Mouse (Mus musculus): ENCODE measurements at regions not wholly inside any gene's neighbourhood (a gene's known extent, or its start where the extent isn't known, plus 50 kb on each side); places are given as distances from the start of the nearest gene placed in this dataset.

- H3K79me2 ChIP-seq (replicated peaks; ENCODE audit: control insufficient read depth, extremely low read depth, insufficient read depth, poor library complexity, severe bottlenecking) = no peaks in the 10 kb centered on the region
- no peaks in the 10 kb centered on the region for H3K9me3 ChIP-seq (replicated peaks; ENCODE audit: low read length)
- dilution Hi-C loops (cut with MboI; ENCODE audit: extremely low pct_ligation_motif_present, extremely low pct_unique_long_range_greater_than_20kb, low sequenced_read_pairs) (no loop called here), in situ Hi-C loops (cut with MboI; ENCODE audit: low pct_ligation_motif_present, low pct_unique_long_range_greater_than_20kb, low sequenced_read_pairs) (no loop called here)
- no peak overlapping the region for H3K9ac ChIP-seq (ENCODE audit: insufficient read depth, low read depth)
- H3K27ac ChIP-seq (ENCODE audit: insufficient read depth, low read depth) = no peak overlapping the region
- H3K27me3 ChIP-seq (replicated peaks) = no peaks in the 10 kb centered on the region
- DNase-seq (ENCODE audit: extremely low read depth) = no peak
- H3K4me2 ChIP-seq (ENCODE audit: insufficient read depth, low read depth, poor library complexity, severe bottlenecking) = no peak overlapping the region
- no peak overlapping the region for H3K4me3 ChIP-seq (replicated peaks in 1 of 3; ENCODE audit: low read depth in 2 of 3, low read length in 2 of 3, poor library complexity in 1 of 3)
- H3K4me1 ChIP-seq (ENCODE audit: control insufficient read depth in 1 of 2, insufficient read depth in 2 of 2) = no peaks in the 10 kb centered on the region
- TF ChIP-seq POLR2A (IDR thresholded peaks at IDR 0.05; ENCODE audit: low read depth, low read length) (no peak), IRF4 (IDR thresholded peaks at IDR 0.05; ENCODE audit: low read depth, low read length) (no peak), MAX (IDR thresholded peaks at IDR 0.05; ENCODE audit: low read length) (no peak), EP300 (IDR thresholded peaks at IDR 0.05; ENCODE audit: low read length) (no peak), NELFE (IDR thresholded peaks at IDR 0.05; ENCODE audit: low read depth, low read length) (no peak), ZKSCAN1 (IDR thresholded peaks at IDR 0.05; ENCODE audit: borderline replicate concordance, low read depth, low read length) (no peak), MYC (IDR thresholded peaks at IDR 0.05; ENCODE audit: low read depth, low read length) (no peak), USF2 (conservative IDR thresholded peaks at IDR 0.05; ENCODE audit: low read depth, low read length) (no peak), SMC3 (IDR thresholded peaks at IDR 0.05; ENCODE audit: low read depth, low read length) (no peak), HCFC1 (IDR thresholded peaks at IDR 0.05; ENCODE audit: low read depth, low read length) (no peak), JUND (conservative IDR thresholded peaks at IDR 0.05; ENCODE audit: low read depth, low read length) (no peak), UBTF (IDR thresholded peaks at IDR 0.05; ENCODE audit: low read depth, low read length) (no peak)
- H3K36me3 ChIP-seq (replicated peaks in 1 of 2; ENCODE audit: control insufficient read depth in 1 of 2, insufficient read depth in 1 of 2, low read length in 1 of 2) = no peaks in the 10 kb centered on the region
Measured at GRCm38 (mm10) chr13:100950348-100951184, 117.3 kb upstream of the Slc30a5 start.

DNA sequence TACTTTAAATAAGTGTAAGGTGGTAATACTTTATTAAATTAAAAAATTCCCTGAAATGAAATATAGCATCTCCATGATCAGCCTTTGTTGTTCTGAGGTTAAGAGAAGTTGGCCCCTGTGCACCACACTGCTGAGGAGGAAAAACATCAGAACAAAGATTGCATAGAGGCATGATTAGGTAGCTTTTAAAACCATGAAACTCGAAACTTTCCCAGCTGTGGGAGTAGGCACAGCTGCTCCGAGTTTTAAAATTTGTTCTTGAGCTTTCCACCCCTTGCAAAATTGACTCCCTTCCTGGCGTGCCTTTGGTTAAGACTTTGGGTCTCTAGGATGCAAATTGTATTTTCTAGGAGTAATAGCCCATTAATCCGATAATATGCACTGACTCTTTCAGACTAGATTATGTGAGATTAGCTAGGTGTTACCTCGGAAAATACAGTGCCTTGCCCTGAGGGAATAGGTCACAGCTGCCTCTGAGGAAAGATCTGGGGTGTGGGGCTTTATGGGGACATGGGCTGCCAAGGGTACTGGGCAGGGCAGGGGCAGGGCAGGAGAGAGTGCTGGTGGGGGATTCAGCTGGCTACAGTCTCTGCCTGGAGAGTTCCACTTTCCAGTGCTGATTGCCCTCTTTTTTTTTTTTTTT is 110.1 kb upstream of the Slc30a5 start:
- H3K4me1 ChIP-seq (ENCODE audit: control insufficient read depth in 1 of 2, insufficient read depth in 2 of 2) = no peaks in the 10 kb centered on the region; a peak in 1 of 4 replicates
- no peak overlapping the region for H3K4me2 ChIP-seq (ENCODE audit: insufficient read depth, low read depth, poor library complexity, severe bottlenecking)
- no peaks in the 10 kb centered on the region for H3K27me3 ChIP-seq (replicated peaks)
- no peak for DNase-seq (ENCODE audit: extremely low read depth)
- TF ChIP-seq KAT2A (IDR thresholded peaks at IDR 0.05; ENCODE audit: insufficient replicate concordance, low read length) = no peak
- TF ChIP-seq E2F4 (IDR thresholded peaks at IDR 0.05; ENCODE audit: insufficient replicate concordance, low read depth, low read length) = no peak
- no peak for TF ChIP-seq ETS1 (conservative IDR thresholded peaks at IDR 0.05; ENCODE audit: low read depth, low read length)
- TF ChIP-seq ELF1 (IDR thresholded peaks at IDR 0.05; ENCODE audit: low read depth, low read length) = no peak
- TF ChIP-seq SMC3 (IDR thresholded peaks at IDR 0.05; ENCODE audit: low read depth, low read length) = no peak
- no peak for TF ChIP-seq RAD21 (IDR thresholded peaks at IDR 0.05; ENCODE audit: low read depth, low read length)
- no peak for TF ChIP-seq ZNF384 (IDR thresholded peaks at IDR 0.05; ENCODE audit: low read depth, low read length)
- TF ChIP-seq POLR2A (IDR thresholded peaks at IDR 0.05; ENCODE audit: low read depth, low read length) = no peak
- no peak for TF ChIP-seq MAZ (IDR thresholded peaks at IDR 0.05; ENCODE audit: low read depth, low read length)
- TF ChIP-seq IRF4 (IDR thresholded peaks at IDR 0.05; ENCODE audit: low read depth, low read length) = no peak
- no peak for TF ChIP-seq MAX (IDR thresholded peaks at IDR 0.05; ENCODE audit: low read length)
- dilution Hi-C loops (cut with MboI; ENCODE audit: extremely low pct_ligation_motif_present, extremely low pct_unique_long_range_greater_than_20kb, low sequenced_read_pairs) = no loop called here
- H3K9ac ChIP-seq (ENCODE audit: insufficient read depth, low read depth) = no peak overlapping the region
- no peaks in the 10 kb centered on the region for H3K9me3 ChIP-seq (replicated peaks; ENCODE audit: low read length)
- no peak overlapping the region for H3K4me3 ChIP-seq (replicated peaks in 1 of 3; ENCODE audit: low read depth in 2 of 3, low read length in 2 of 3, poor library complexity in 1 of 3)
- no peaks in the 10 kb centered on the region for H3K36me3 ChIP-seq (replicated peaks in 1 of 2; ENCODE audit: control insufficient read depth in 1 of 2, insufficient read depth in 1 of 2, low read length in 1 of 2)
- no peaks in the 10 kb centered on the region for H3K79me2 ChIP-seq (replicated peaks; ENCODE audit: control insufficient read depth, extremely low read depth, insufficient read depth, poor library complexity, severe bottlenecking)
- H3K27ac ChIP-seq (ENCODE audit: insufficient read depth, low read depth) = no peak overlapping the region
- in situ Hi-C loops (cut with MboI; ENCODE audit: low pct_ligation_motif_present, low pct_unique_long_range_greater_than_20kb, low sequenced_read_pairs) = no loop called here

Measured in CH12.LX (cell line).